Mouse (Mus musculus): ENCODE measurements around the gene Gramd2. TPM values are rescaled to one million over a fixed set of nuclear protein-coding genes. Genes with fewer than 3 reads are reported as not detected.

Gene Gramd2
- polyA plus RNA-seq, 2 experiments = 0.12 TPM; not detected in 1

Other genes with a start within 250 kb of the Gramd2 start
- 9.1 and 11.6 TPM in 2 replicates for gene Arih1, start 193.5 kb upstream of the Gramd2 start, polyA plus RNA-seq (2012; rRNA removed)
- gene Arih1, start 193.5 kb upstream of the Gramd2 start, polyA plus RNA-seq (2014; fragmentation: Nextera tagmentation; extraction: Ambion mirVana) = 5.8 and 6.7 TPM in 2 replicates
- gene Hexa, start 140.6 kb upstream of the Gramd2 start, polyA plus RNA-seq (2012; rRNA removed) = 14.5 and 17.5 TPM in 2 replicates
- gene Hexa, start 140.6 kb upstream of the Gramd2 start, polyA plus RNA-seq (2014; fragmentation: Nextera tagmentation; extraction: Ambion mirVana) = 29.1 and 32.0 TPM in 2 replicates
- gene Tmem202, start 140.3 kb upstream of the Gramd2 start, polyA plus RNA-seq (2012; rRNA removed) = 0.03 TPM in 1 of 2 replicates, not detected in the other
- 0.13 TPM in 1 of 2 replicates, not detected in the other for gene Tmem202, start 140.3 kb upstream of the Gramd2 start, polyA plus RNA-seq (2014; fragmentation: Nextera tagmentation; extraction: Ambion mirVana)
- gene Celf6, start 102.2 kb upstream of the Gramd2 start, polyA plus RNA-seq (2012; rRNA removed) = 0.02 and 0.04 TPM in 2 replicates
- gene Celf6, start 102.2 kb upstream of the Gramd2 start, polyA plus RNA-seq (2014; fragmentation: Nextera tagmentation; extraction: Ambion mirVana) = not detected in 2 replicates
- gene Parp6, start 62.9 kb upstream of the Gramd2 start, polyA plus RNA-seq (2012; rRNA removed) = 5.2 and 5.3 TPM in 2 replicates
- gene Parp6, start 62.9 kb upstream of the Gramd2 start, polyA plus RNA-seq (2014; fragmentation: Nextera tagmentation; extraction: Ambion mirVana) = 1.9 and 2.6 TPM in 2 replicates
- 87.9 and 108 TPM in 2 replicates for gene Pkm, start 23.8 kb upstream of the Gramd2 start, polyA plus RNA-seq (2012; rRNA removed)
- 119 and 131 TPM in 2 replicates for gene Pkm, start 23.8 kb upstream of the Gramd2 start, polyA plus RNA-seq (2014; fragmentation: Nextera tagmentation; extraction: Ambion mirVana)
- 1.4 and 1.8 TPM in 2 replicates for gene Senp8, start 70.6 kb downstream of the Gramd2 start, polyA plus RNA-seq (2012; rRNA removed)
- 3.1 and 4.0 TPM in 2 replicates for gene Senp8, start 70.6 kb downstream of the Gramd2 start, polyA plus RNA-seq (2014; fragmentation: Nextera tagmentation; extraction: Ambion mirVana)
- gene Myo9a, start 70.8 kb downstream of the Gramd2 start, polyA plus RNA-seq (2012; rRNA removed) = 2.5 and 2.6 TPM in 2 replicates
- 3.5 and 3.6 TPM in 2 replicates for gene Myo9a, start 70.8 kb downstream of the Gramd2 start, polyA plus RNA-seq (2014; fragmentation: Nextera tagmentation; extraction: Ambion mirVana)

Data from liver, embryonic 14.5 days (tissue).